Mouse (Mus musculus): Measurements from ENCODE around the gene Glipr1l3. TPM values are rescaled to one million over a fixed set of nuclear protein-coding genes. Genes with fewer than 3 reads are reported as not detected.
"Not testable (repeated sequence)": the region's sequence is repeated elsewhere in the genome, so short reads cannot be mapped to it uniquely, and the experiment has no call there.

Glipr1l3 gene
- polyA plus RNA-seq (2015; fragmentation: Nextera tagmentation; extraction: Ambion mirVana): not detected in 2 replicates

GRCm38 (mm10) chr10:112159882-112160560 lies at the start of gene Glipr1l3:
TSS of gene Glipr1l3 (minus strand) at chr10:112160327.
- H3K27me3 ChIP-seq (ENCODE audit: insufficient read depth, low read length); H3K27ac ChIP-seq (ENCODE audit: low read length); H3K4me2 ChIP-seq (replicated peaks; ENCODE audit: low read depth, low read length); H3K9me3 ChIP-seq (ENCODE audit: low read length); H3K4me1 ChIP-seq (ENCODE audit: insufficient read depth, low read length); H3K4me3 ChIP-seq (ENCODE audit: low read length); H3K36me3 ChIP-seq (ENCODE audit: insufficient read depth, low read length); H3K9ac ChIP-seq (replicated peaks; ENCODE audit: low read length): not testable (repeated sequence)
- 21% methylated on average over 15 of the region's 15 CpGs for WGBS
- ATAC-seq (ENCODE audit: low FRiP score, low TSS enrichment): peak; percentile 88

GRCm38 (mm10) chr10:112203463-112203862 lies 43.3 kb upstream of the Glipr1l3 start:
- ATAC-seq (ENCODE audit: low FRiP score, low TSS enrichment): peak; percentile 78; the same call in 1 of the 2 replicates
- WGBS: 62% methylated on average over 2 of the region's 2 CpGs

GRCm38 (mm10) chr10:112193919-112194318 lies 33.8 kb upstream of the Glipr1l3 start:
- not testable (repeated sequence) for H3K9ac ChIP-seq (replicated peaks; ENCODE audit: low read length); H3K36me3 ChIP-seq (ENCODE audit: insufficient read depth, low read length); H3K4me3 ChIP-seq (ENCODE audit: low read length); H3K4me1 ChIP-seq (ENCODE audit: insufficient read depth, low read length); ATAC-seq (ENCODE audit: low FRiP score, low TSS enrichment); H3K4me2 ChIP-seq (replicated peaks; ENCODE audit: low read depth, low read length); H3K27me3 ChIP-seq (ENCODE audit: insufficient read depth, low read length); H3K27ac ChIP-seq (ENCODE audit: low read length); H3K9me3 ChIP-seq (ENCODE audit: low read length)
- 68% methylated on average over 2 of the region's 2 CpGs for WGBS

More at GRCm38 (mm10) chr10:112203463-112203862, 43.3 kb upstream of the Glipr1l3 start:
- no peaks in the 10 kb centered on the region for H3K4me1 ChIP-seq (ENCODE audit: insufficient read depth, low read length)
- no peaks in the 10 kb centered on the region for H3K9me3 ChIP-seq (ENCODE audit: low read length)
- H3K36me3 ChIP-seq (ENCODE audit: insufficient read depth, low read length): no peaks in the 10 kb centered on the region
- H3K4me2 ChIP-seq (replicated peaks; ENCODE audit: low read depth, low read length): no peak overlapping the region
- no peaks in the 10 kb centered on the region for H3K27me3 ChIP-seq (ENCODE audit: insufficient read depth, low read length)
- H3K4me3 ChIP-seq (ENCODE audit: low read length): no peak overlapping the region
- H3K9ac ChIP-seq (replicated peaks; ENCODE audit: low read length): no peak overlapping the region
- no peak overlapping the region for H3K27ac ChIP-seq (ENCODE audit: low read length)

GRCm38 (mm10) chr10:112177027-112177426 lies 16.9 kb upstream of the Glipr1l3 start:
- not testable (repeated sequence) for H3K4me2 ChIP-seq (replicated peaks; ENCODE audit: low read depth, low read length); H3K27ac ChIP-seq (ENCODE audit: low read length); H3K9me3 ChIP-seq (ENCODE audit: low read length); H3K36me3 ChIP-seq (ENCODE audit: insufficient read depth, low read length); H3K27me3 ChIP-seq (ENCODE audit: insufficient read depth, low read length); ATAC-seq (ENCODE audit: low FRiP score, low TSS enrichment); H3K9ac ChIP-seq (replicated peaks; ENCODE audit: low read length); H3K4me1 ChIP-seq (ENCODE audit: insufficient read depth, low read length); H3K4me3 ChIP-seq (ENCODE audit: low read length)
- WGBS: 17% methylated on average over 13 of the region's 13 CpGs

- no peak within 1 kb of the TSS for H3K27ac ChIP-seq (ENCODE audit: low read length)
- H3K4me1 ChIP-seq (ENCODE audit: insufficient read depth, low read length): no peaks in the 10 kb centered on the region
- peak; percentile 94; the same call in 1 of the 2 replicates for ATAC-seq (ENCODE audit: low FRiP score, low TSS enrichment)
- H3K36me3 ChIP-seq (ENCODE audit: insufficient read depth, low read length): no peaks in the 10 kb centered on the region
- H3K9ac ChIP-seq (replicated peaks; ENCODE audit: low read length): 0 out of 2 replicates have a peak within 1 kb of the TSS, but pooled peaks have one; percentile 20
- no peaks in the 10 kb centered on the region for H3K9me3 ChIP-seq (ENCODE audit: low read length)
- H3K27me3 ChIP-seq (ENCODE audit: insufficient read depth, low read length): no peaks in the 10 kb centered on the region
- 28% methylated on average over 4 of the region's 4 CpGs for WGBS
- peak within 1 kb of the TSS; percentile 34 for H3K4me3 ChIP-seq (ENCODE audit: low read length)
- H3K4me2 ChIP-seq (replicated peaks; ENCODE audit: low read depth, low read length): peak within 1 kb of the TSS; percentile 45
Measured at GRCm38 (mm10) chr10:112163168-112163766, 3.1 kb upstream of the Glipr1l3 start, which contains the start of gene Caps2. TSS of gene Caps2 (plus strand) at chr10:112163621.

- Histone ChIP-seq H3K4me2 (replicated peaks; ENCODE audit: low read depth, low read length) (no peak overlapping the region), H3K27ac (ENCODE audit: low read length) (no peak overlapping the region), H3K4me3 (ENCODE audit: low read length) (no peak overlapping the region), H3K9me3 (ENCODE audit: low read length) (no peaks in the 10 kb centered on the region), H3K9ac (replicated peaks; ENCODE audit: low read length) (no peak overlapping the region), H3K36me3 (ENCODE audit: insufficient read depth, low read length) (no peaks in the 10 kb centered on the region), H3K27me3 (ENCODE audit: insufficient read depth, low read length) (no peaks in the 10 kb centered on the region), H3K4me1 (ENCODE audit: insufficient read depth, low read length) (no peaks in the 10 kb centered on the region)
- ATAC-seq (ENCODE audit: low FRiP score, low TSS enrichment): no peak
- WGBS: 62% methylated on average over 2 of the region's 2 CpGs
Measured at GRCm38 (mm10) chr10:112139834-112140233, 20.3 kb downstream of the Glipr1l3 start.

GRCm38 (mm10) chr10:112138871-112139430 lies 21.2 kb downstream of the Glipr1l3 start:
- Histone ChIP-seq H3K4me3 (ENCODE audit: low read length) (peak overlapping the region; percentile 32), H3K36me3 (ENCODE audit: insufficient read depth, low read length) (no peaks in the 10 kb centered on the region), H3K9ac (replicated peaks; ENCODE audit: low read length) (no peak overlapping the region; the same call in 1 of the 2 replicates), H3K9me3 (ENCODE audit: low read length) (no peaks in the 10 kb centered on the region), H3K4me2 (replicated peaks; ENCODE audit: low read depth, low read length) (peak overlapping the region; percentile 53), H3K4me1 (ENCODE audit: insufficient read depth, low read length) (no peaks in the 10 kb centered on the region), H3K27me3 (ENCODE audit: insufficient read depth, low read length) (no peaks in the 10 kb centered on the region), H3K27ac (ENCODE audit: low read length) (no peak overlapping the region)
- WGBS: 44% methylated on average over 6 of the region's 6 CpGs
- no peak for ATAC-seq (ENCODE audit: low FRiP score, low TSS enrichment)

- Histone ChIP-seq H3K36me3 (ENCODE audit: insufficient read depth, low read length) (no peaks in the 10 kb centered on the region), H3K27me3 (ENCODE audit: insufficient read depth, low read length) (no peaks in the 10 kb centered on the region), H3K27ac (ENCODE audit: low read length) (no peak overlapping the region), H3K4me1 (ENCODE audit: insufficient read depth, low read length) (no peaks in the 10 kb centered on the region), H3K4me3 (ENCODE audit: low read length) (peak overlapping the region; percentile 32), H3K9ac (replicated peaks; ENCODE audit: low read length) (no peak overlapping the region; the same call in 1 of the 2 replicates), H3K4me2 (replicated peaks; ENCODE audit: low read depth, low read length) (peak overlapping the region; percentile 53), H3K9me3 (ENCODE audit: low read length) (no peaks in the 10 kb centered on the region)
- ATAC-seq (ENCODE audit: low FRiP score, low TSS enrichment): peak; percentile 78; the same call in 1 of the 2 replicates
- WGBS: 22% methylated on average over 9 of the region's 9 CpGs
Measured at GRCm38 (mm10) chr10:112138050-112138870, 21.9 kb downstream of the Glipr1l3 start.

GRCm38 (mm10) chr10:112132194-112132593 lies 27.9 kb downstream of the Glipr1l3 start:
- Histone ChIP-seq H3K4me1 (ENCODE audit: insufficient read depth, low read length) (no peaks in the 10 kb centered on the region), H3K9ac (replicated peaks; ENCODE audit: low read length) (no peak overlapping the region), H3K27me3 (ENCODE audit: insufficient read depth, low read length) (no peaks in the 10 kb centered on the region), H3K27ac (ENCODE audit: low read length) (no peak overlapping the region), H3K36me3 (ENCODE audit: insufficient read depth, low read length) (no peaks in the 10 kb centered on the region), H3K4me3 (ENCODE audit: low read length) (no peak overlapping the region), H3K4me2 (replicated peaks; ENCODE audit: low read depth, low read length) (no peak overlapping the region), H3K9me3 (ENCODE audit: low read length) (no peaks in the 10 kb centered on the region)
- ATAC-seq (ENCODE audit: low FRiP score, low TSS enrichment): no peak
- 87% methylated on average over 3 of the region's 3 CpGs for WGBS

Data from kidney, embryonic 16.5 days (tissue).